Mouse (Mus musculus): ENCODE data around the gene Slc12a6. TPM values are rescaled to one million over a fixed set of nuclear protein-coding genes. Genes with fewer than 3 reads are reported as not detected.
"Not testable (repeated sequence)": the region's sequence is repeated elsewhere in the genome, so short reads cannot be mapped to it uniquely, and the experiment has no call there.

The Slc12a6 gene
- polyA plus RNA-seq, 1 experiment from 2014 or later, result 11.0 TPM

GRCm38 (mm10) chr2:112266242-112266592 is 592 bp downstream of the Slc12a6 start, which contains the start of gene Gm21985:
Gene Gm21985 (plus strand): TSS chr2:112266314.
- Histone ChIP-seq H3K27ac (peak within 1 kb of the TSS; percentile 81), H3K27me3 (no peaks in the 10 kb centered on the region), H3K4me3 (peak within 1 kb of the TSS; percentile 83), H3K9me3 (no peaks in the 10 kb centered on the region), H3K9ac (peak within 1 kb of the TSS; percentile 83), H3K36me3 (no peaks in the 10 kb centered on the region), H3K4me2 (peak within 1 kb of the TSS; percentile 92), H3K4me1 (peaks cover 34% of the 10 kb centered on the region)
- WGBS, result 2% methylated on average over 11 of the region's 11 CpGs
- ATAC-seq (ENCODE audit: insufficient number of reproducible peaks, insufficient read depth, low FRiP score, low TSS enrichment, low read depth), result no peak; the same call in 1 of the 2 replicates

DNA sequence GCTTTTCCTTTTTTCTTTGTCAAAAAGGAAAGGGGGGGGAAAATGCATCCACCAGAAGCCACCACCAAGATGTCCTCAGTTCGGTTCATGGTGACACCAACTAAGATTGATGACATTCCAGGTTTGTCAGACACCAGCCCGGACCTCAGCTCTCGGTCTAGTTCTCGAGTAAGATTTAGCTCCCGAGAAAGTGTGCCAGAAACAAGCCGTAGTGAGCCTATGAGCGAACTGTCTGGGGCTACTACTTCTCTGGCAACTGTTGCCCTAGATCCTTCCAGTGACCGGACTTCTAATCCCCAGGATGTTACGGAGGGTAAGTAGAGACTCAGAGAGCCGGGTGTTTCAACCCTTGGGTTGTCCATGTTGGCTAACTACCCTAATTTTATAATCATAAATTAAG is 1.2 kb downstream of the Slc12a6 start:
- H3K9ac ChIP-seq, result peak overlapping the region; percentile 83
- no peaks in the 10 kb centered on the region for H3K27me3 ChIP-seq
- H3K4me2 ChIP-seq, result peak overlapping the region; percentile 92

GRCm38 (mm10) chr2:112267547-112268269 is 2.1 kb downstream of the Slc12a6 start:
- Histone ChIP-seq H3K4me3 (peak overlapping the region; percentile 83; the same call in 1 of the 2 replicates), H3K27ac (no peak overlapping the region), H3K4me2 (peak overlapping the region; percentile 92), H3K9me3 (no peaks in the 10 kb centered on the region), H3K9ac (no peak overlapping the region), H3K27me3 (no peaks in the 10 kb centered on the region), H3K36me3 (no peaks in the 10 kb centered on the region), H3K4me1 (peaks cover 31% of the 10 kb centered on the region)
- no peak for ATAC-seq (ENCODE audit: insufficient number of reproducible peaks, insufficient read depth, low FRiP score, low TSS enrichment, low read depth)
- WGBS, result 77% methylated on average over 8 of the region's 8 CpGs

More for the DNA sequence above, 1.2 kb downstream of the Slc12a6 start:
- Histone ChIP-seq H3K4me3 (peak overlapping the region; percentile 83), H3K4me1 (peaks cover 34% of the 10 kb centered on the region), H3K36me3 (no peaks in the 10 kb centered on the region), H3K9me3 (no peaks in the 10 kb centered on the region), H3K27ac (no peak overlapping the region)
- ATAC-seq (ENCODE audit: insufficient number of reproducible peaks, insufficient read depth, low FRiP score, low TSS enrichment, low read depth), result no peak
- 65% methylated on average over 10 of the region's 10 CpGs for WGBS

- Histone ChIP-seq H3K27me3 (no peaks in the 10 kb centered on the region), H3K36me3 (no peaks in the 10 kb centered on the region), H3K9ac (no peak overlapping the region), H3K4me1 (peaks cover 22% of the 10 kb centered on the region), H3K27ac (no peak overlapping the region), H3K9me3 (no peaks in the 10 kb centered on the region), H3K4me3 (no peak overlapping the region), H3K4me2 (no peak overlapping the region)
- ATAC-seq (ENCODE audit: insufficient number of reproducible peaks, insufficient read depth, low FRiP score, low TSS enrichment, low read depth), result no peak
- 86% methylated on average over 2 of the region's 2 CpGs for WGBS
Observed at GRCm38 (mm10) chr2:112270011-112270410, 4.4 kb downstream of the Slc12a6 start.

- Histone ChIP-seq H3K27me3 (no peaks in the 10 kb centered on the region), H3K9me3 (no peaks in the 10 kb centered on the region), H3K4me2 (no peak overlapping the region), H3K36me3 (no peaks in the 10 kb centered on the region), H3K4me3 (no peak overlapping the region), H3K27ac (no peak overlapping the region), H3K4me1 (peaks cover 5% of the 10 kb centered on the region; the same call in 1 of the 2 replicates), H3K9ac (no peak overlapping the region)
- WGBS, result 97% methylated on average over 2 of the region's 2 CpGs
- no peak for ATAC-seq (ENCODE audit: insufficient number of reproducible peaks, insufficient read depth, low FRiP score, low TSS enrichment, low read depth)
Observed at GRCm38 (mm10) chr2:112272909-112273308, 7.3 kb downstream of the Slc12a6 start.

- Histone ChIP-seq H3K4me1 (peaks cover 3% of the 10 kb centered on the region; the same call in 1 of the 2 replicates), H3K4me3 (no peak overlapping the region), H3K36me3 (no peaks in the 10 kb centered on the region), H3K4me2 (no peak overlapping the region), H3K27me3 (no peaks in the 10 kb centered on the region), H3K9me3 (no peaks in the 10 kb centered on the region), H3K27ac (no peak overlapping the region), H3K9ac (no peak overlapping the region)
- no peak for ATAC-seq (ENCODE audit: insufficient number of reproducible peaks, insufficient read depth, low FRiP score, low TSS enrichment, low read depth)
- 91% methylated on average over 6 of the region's 6 CpGs for WGBS
Observed at GRCm38 (mm10) chr2:112273474-112273873, 7.8 kb downstream of the Slc12a6 start.

DNA sequence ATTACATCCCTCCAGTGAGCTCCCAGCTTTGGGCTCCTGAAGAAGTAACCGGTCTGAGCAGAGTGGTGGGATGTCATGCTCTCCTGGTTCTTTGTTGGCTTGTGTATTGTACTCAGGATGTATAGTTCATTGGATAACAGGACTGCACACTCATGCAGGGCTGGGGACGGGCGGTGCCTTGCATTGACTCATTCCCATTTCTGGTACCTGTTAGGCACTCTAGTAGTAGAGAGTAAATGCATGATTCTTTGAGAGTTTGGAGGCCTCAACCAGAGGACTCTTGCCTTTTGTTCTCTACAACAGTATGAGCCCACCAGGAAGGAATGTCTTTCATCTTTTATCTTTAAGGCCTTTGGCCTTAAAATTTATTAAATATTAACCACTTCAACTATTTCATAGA is 11.2 kb downstream of the Slc12a6 start:
- 87% methylated on average over 3 of the region's 3 CpGs for WGBS
- no peaks in the 10 kb centered on the region for H3K36me3 ChIP-seq
- H3K4me2 ChIP-seq, result no peak overlapping the region
- H3K4me1 ChIP-seq, result no peaks in the 10 kb centered on the region
- no peak overlapping the region for H3K4me3 ChIP-seq
- H3K27me3 ChIP-seq, result no peaks in the 10 kb centered on the region
- no peak for ATAC-seq (ENCODE audit: insufficient number of reproducible peaks, insufficient read depth, low FRiP score, low TSS enrichment, low read depth)
- H3K9me3 ChIP-seq, result no peaks in the 10 kb centered on the region
- no peak overlapping the region for H3K9ac ChIP-seq
- no peak overlapping the region for H3K27ac ChIP-seq

- Histone ChIP-seq H3K36me3 (no peaks in the 10 kb centered on the region), H3K4me3 (no peak overlapping the region), H3K9ac (no peak overlapping the region), H3K4me1 (0 out of 2 replicates have a peak, but pooled peaks cover 3% of the 10 kb centered on the region), H3K9me3 (no peaks in the 10 kb centered on the region), H3K27me3 (no peaks in the 10 kb centered on the region), H3K27ac (no peak overlapping the region), H3K4me2 (no peak overlapping the region)
- 91% methylated on average over 1 of the region's 1 CpGs for WGBS
- no peak for ATAC-seq (ENCODE audit: insufficient number of reproducible peaks, insufficient read depth, low FRiP score, low TSS enrichment, low read depth)
Observed at GRCm38 (mm10) chr2:112282846-112283245, 17.2 kb downstream of the Slc12a6 start.

DNA sequence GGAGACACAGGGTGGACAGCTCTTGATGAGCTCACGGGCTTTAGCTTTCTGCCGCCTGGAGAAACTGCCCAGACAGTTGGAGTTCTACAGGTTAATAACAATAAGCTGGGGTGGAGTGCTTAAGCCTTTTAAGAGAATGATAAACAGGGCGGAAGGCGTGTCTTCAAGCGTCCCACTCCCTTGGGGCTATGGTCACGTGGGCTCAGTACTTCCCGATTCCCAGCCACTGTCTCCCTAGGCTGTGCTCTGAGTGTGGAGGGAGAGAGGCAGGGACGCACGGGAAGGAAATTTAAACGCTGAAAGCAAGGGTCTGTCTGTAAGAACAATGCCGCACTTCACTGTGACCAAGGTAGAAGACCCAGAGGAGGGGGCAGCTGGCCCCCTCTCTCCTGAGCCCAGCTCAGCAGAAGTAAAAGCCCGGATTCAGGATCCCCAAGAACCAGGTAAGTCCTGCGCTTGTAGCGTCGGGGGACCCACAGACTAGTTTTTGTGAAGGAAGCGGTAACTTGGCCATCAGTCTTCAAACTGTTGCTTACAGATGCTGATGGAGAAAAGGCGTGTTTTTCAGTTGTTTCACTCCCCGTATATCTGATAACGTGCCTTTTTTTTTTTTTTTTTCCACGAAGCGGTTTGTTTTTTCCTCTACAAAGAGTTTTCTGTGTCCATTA is 18.9 kb downstream of the Slc12a6 start:
- ATAC-seq (ENCODE audit: insufficient number of reproducible peaks, insufficient read depth, low FRiP score, low TSS enrichment, low read depth), result peak; percentile 59; the same call in 1 of the 2 replicates
- WGBS, result under 1% methylated on average over 21 of the region's 21 CpGs
- H3K27ac ChIP-seq, result no peak overlapping the region

GRCm38 (mm10) chr2:112285031-112285390 is 19.4 kb downstream of the Slc12a6 start:
- Histone ChIP-seq H3K4me2 (peak overlapping the region; percentile 80), H3K9me3 (no peaks in the 10 kb centered on the region), H3K4me1 (0 out of 2 replicates have a peak, but pooled peaks cover 3% of the 10 kb centered on the region), H3K4me3 (peak overlapping the region; percentile 47), H3K9ac (no peak overlapping the region), H3K27ac (no peak overlapping the region), H3K36me3 (no peaks in the 10 kb centered on the region), H3K27me3 (no peaks in the 10 kb centered on the region)
- no peak for ATAC-seq (ENCODE audit: insufficient number of reproducible peaks, insufficient read depth, low FRiP score, low TSS enrichment, low read depth)
- 48% methylated on average over 6 of the region's 6 CpGs for WGBS

More for the DNA sequence above, 18.9 kb downstream of the Slc12a6 start:
- H3K27me3 ChIP-seq, result no peaks in the 10 kb centered on the region
- peak overlapping the region; percentile 69 for H3K9ac ChIP-seq
- peak overlapping the region; percentile 80 for H3K4me2 ChIP-seq
- no peaks in the 10 kb centered on the region for H3K36me3 ChIP-seq
- H3K4me1 ChIP-seq, result 0 out of 2 replicates have a peak, but pooled peaks cover 3% of the 10 kb centered on the region
- no peaks in the 10 kb centered on the region for H3K9me3 ChIP-seq
- peak overlapping the region; percentile 47 for H3K4me3 ChIP-seq

DNA sequence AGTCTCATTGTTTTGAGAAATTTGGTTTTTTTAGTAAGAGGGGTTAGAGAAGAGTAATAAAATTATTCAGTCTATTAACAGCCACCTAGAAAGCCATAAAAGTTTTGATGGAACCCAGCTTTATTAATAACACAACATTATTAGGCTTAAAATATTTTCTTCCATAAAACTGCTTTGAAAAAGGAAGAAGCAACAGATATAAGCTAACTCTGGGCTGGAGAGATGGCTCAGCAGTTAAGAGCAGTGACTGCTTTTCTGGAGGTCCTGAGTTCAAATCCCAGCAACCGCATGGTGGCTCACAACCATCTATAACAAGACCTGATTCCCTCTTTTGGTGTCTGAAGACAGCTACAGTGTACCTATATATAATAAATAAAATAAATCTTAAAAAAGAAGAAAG is 20.4 kb downstream of the Slc12a6 start:
- H3K9me3 ChIP-seq; H3K4me3 ChIP-seq; H3K4me1 ChIP-seq; H3K27me3 ChIP-seq; H3K4me2 ChIP-seq; H3K9ac ChIP-seq; ATAC-seq (ENCODE audit: insufficient number of reproducible peaks, insufficient read depth, low FRiP score, low TSS enrichment, low read depth); H3K36me3 ChIP-seq; H3K27ac ChIP-seq: not testable (repeated sequence)
- WGBS, result 98% methylated on average over 1 of the region's 1 CpGs

GRCm38 (mm10) chr2:112287059-112287458 is 21.4 kb downstream of the Slc12a6 start:
- 71% methylated on average over 4 of the region's 4 CpGs for WGBS
- no peaks in the 10 kb centered on the region for H3K27me3 ChIP-seq
- no peak overlapping the region for H3K4me3 ChIP-seq
- ATAC-seq (ENCODE audit: insufficient number of reproducible peaks, insufficient read depth, low FRiP score, low TSS enrichment, low read depth), result no peak
- H3K36me3 ChIP-seq, result no peaks in the 10 kb centered on the region
- no peaks in the 10 kb centered on the region for H3K9me3 ChIP-seq
- no peak overlapping the region for H3K4me2 ChIP-seq
- H3K9ac ChIP-seq, result no peak overlapping the region
- H3K27ac ChIP-seq, result no peak overlapping the region
- H3K4me1 ChIP-seq, result 0 out of 2 replicates have a peak, but pooled peaks cover 3% of the 10 kb centered on the region

Measured in embryonic facial prominence, embryonic 13.5 days (tissue).